Mouse (Mus musculus): Measurements from ENCODE around the gene Prr13.

Prr13 gene

DNA sequence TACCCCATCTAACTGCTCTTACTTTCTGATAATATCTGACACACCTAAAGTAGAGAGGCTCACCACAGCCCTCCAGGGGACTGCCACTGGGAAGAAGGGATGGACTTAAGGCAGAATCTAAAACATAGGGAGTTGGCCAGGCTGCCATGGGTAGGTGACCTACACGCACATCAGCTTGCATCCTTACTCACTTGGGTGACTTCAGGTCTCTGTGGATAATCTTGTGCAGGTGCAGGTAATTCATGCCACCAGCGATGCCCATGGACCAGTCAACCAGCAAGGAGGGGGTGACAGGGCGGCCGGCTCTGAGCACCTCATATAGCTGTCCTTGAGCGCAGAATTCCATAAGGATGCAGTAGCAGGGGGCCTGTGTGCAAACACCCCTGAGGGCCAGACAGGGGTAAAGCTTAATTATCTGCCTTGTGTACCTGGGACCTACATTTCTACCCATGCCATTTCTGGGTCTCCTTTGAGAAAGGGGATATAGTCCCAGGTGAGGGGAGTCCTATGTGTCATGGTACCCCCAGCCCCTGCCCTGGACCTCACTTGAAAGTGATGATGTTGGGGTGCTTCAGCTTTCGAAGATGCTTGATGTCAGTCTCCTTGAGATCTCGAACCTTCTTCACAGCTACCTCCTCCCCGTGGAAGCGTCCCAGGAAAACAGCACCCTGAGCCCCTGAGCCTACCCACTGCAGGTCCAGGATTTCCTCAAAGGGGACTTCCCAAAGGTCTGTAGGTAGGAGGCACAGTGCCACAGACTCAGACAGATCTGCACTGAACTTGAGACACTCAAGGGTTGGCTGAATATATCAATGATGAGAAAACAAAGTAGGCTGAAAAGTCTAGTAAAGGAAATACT, 45.3 kb downstream of the Prr13 start:
- DNase-seq (ENCODE audit: inconsistent ontology term): no peak

DNA sequence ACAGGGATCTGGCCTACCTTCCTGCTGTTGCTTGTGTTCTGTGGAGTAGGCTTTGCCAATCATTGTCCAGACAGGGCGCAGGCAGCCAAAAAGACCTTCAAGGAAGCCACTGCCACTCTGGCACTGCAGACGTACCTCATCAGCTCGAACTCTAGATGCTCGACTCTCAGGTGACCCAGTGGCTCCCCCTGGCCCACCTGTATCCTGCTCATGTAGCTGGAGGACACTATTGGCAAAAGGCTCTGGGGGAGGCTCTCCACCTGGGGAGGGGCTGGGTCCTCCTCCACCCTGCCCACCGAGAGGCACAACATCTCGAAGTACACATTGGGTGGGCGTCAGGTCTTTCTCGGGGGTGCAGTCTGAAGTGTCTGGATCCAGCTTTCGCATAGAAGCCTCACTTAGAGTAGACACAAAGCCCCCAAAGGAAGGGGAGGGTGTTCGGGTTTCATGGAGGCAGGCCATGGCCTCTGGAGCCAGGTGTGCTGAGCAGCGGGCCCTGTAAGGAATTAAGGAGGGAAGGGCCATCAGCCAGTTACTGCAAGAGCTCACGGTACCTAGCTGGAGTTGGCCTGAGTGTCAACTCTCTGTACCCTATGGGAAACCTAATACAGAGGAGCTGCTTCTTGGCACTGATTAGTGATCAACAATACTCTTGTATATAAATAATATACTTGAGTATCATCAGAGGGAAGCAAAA, 46.4 kb downstream of the Prr13 start:
- DNase-seq (ENCODE audit: inconsistent ontology term): no peak

DNA sequence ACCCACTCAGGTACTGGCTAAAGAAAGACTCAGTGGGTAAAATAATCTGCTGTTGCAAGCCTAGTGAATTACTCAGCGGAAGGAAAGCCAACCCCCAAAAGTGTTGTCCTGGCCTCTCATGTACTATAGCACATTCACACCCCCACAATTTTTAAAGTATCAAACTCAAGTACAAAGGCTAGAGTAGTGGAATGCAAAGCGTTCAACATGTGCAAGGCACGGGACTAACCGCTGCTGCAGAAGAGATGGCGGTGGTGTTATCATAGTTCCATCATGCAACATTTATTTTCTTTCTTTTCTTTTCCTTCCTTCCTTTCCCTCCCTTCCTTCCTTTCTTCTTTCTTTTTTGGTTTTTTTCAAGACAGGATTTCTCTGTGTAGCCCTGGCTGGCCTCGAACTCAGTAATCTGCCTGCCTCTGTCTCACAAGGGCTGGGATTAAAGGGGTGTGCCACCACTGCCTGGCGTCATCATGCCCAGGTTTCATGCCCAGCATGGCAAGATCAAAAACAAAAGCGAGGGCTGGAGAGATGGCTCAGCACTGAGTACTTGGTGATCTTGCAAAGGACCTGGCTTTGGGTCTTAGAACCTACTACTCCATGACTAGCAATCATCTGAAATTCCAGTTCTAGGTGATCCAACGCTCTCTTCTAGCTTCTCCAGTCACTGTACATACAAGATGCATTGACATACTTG, 47.1 kb downstream of the Prr13 start:
- no peak for DNase-seq (ENCODE audit: inconsistent ontology term)

DNA sequence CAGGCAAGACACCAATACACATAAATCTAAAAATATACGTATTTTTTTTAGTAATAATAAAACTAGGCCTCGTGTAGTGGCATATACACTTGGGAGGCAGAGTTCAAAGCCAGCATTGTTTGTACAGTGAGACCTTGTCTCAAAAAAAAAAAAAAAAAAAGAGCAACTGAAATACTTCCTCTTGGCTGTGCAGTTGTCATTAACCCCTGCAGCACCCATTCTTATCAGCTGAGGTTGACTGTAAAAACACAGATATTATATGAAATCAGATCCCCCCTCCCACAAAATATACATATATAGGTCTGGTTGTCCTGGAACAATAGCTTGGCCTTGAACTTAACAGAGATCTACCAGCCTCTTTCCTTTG, 47.6 kb downstream of the Prr13 start:
- no peak for DNase-seq (ENCODE audit: inconsistent ontology term)

DNA sequence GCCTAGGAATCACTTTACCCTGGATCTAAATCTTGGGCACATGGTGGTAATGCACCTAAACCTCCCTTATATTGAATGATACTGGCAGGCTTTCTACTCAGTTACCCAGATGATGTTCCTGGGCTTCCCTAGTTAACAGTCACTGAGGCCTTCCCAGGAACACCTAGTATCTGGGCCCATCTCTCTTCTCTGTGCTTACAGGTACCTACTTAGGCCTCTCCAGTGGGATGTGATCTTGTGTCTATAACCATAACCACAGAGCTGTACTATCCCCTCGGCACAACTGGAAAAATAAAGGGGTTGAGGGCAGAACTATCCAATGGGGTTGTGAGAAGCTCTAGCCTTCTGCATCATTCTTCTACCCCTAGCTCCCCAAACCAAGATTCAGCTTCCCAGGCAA, 48.0 kb downstream of the Prr13 start:
- DNase-seq (ENCODE audit: inconsistent ontology term): no peak

DNA sequence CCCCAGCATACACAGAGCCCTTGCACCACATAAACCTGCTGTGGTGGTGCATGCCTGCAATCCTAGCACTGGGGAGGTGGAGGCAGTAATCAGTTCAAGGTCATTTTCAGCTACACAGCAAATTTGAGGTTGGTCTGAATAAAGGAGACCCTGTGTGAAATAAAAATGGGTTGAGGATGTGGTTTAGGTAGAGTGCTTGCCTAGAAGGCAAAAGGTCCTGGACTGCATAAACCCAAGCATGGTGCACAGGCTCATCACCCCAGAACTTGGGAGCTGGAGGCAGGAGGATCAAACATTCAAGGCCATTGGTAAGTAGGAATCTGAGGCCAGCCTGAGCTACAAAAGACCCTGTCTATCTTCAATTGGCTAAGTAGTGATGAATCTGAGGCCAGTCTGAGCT, 48.7 kb downstream of the Prr13 start:
- DNase-seq (ENCODE audit: inconsistent ontology term): no peak

DNA sequence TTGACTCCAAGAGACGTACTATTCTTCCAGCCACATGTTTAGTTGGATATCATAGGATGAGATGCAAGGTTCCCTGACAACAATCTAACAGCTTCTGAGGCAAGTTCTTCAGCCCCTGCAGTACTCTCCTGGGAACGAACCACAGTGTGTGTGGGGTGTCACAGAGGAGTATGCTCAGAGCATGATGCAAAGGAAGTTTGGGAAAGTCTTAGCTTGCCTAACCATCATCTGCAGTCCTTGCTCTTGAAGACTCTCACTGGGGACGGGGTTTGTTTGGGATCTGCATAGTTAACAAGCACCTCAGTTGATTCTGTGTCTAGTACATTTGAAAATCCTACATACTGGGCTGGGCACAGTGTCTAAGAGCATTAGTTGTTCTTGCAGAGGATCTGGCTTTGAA, 49.5 kb downstream of the Prr13 start:
- no peak for DNase-seq (ENCODE audit: inconsistent ontology term)

DNA sequence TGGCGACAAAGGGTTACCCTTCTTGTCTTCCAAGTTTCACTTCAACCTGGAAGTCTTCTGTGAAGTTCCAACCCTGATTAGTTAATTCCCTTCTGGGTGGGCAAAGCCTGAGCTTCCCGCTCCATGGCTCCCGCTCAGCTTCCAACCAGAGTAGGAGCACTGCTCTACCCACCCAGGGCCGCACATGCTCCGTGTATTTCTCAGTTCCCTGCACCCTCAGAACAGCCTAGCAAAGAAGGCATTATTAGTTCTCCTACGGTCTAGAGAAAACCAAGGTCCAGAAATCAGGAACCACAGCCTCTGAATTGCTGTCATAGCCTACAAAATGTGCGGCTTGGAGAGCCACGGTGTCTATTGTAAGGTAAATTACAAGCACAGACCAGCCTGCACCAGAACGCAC, 51.3 kb downstream of the Prr13 start:
- DNase-seq (ENCODE audit: inconsistent ontology term): no peak

DNA sequence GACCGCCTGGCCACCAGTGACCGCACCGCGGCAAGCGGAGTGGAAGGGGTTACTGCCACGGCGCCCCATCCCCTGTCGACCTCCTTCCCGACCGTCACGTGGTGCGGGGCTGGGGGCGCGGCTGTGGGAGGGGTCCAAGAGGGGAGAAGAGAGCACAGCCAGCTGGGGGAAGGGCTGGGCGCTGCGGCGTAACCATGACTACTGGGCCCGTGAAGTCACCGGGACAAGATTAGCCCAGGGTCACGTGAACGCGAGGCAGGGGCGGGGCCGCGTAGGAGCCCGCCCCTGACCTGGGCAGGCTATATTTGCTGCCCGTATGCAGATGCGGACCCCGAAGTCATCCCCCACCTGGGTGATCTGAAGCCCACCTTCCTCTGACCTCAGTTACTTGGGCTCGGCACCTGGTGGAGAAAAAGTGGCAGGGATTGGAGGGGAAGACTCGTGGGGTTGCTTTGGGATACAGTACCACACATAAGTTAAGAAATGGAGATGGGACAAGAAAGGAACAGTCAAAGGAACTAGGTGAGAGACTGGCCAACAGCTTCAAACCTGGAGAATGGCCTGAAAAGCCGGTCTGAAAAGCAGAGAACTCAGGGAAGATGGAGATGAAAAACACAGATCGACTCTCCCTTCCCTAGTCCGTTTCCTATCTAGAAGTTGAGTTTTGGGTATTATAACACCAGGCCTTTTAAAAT, 51.9 kb downstream of the Prr13 start:
- peak; percentile 94 for DNase-seq (ENCODE audit: inconsistent ontology term)

DNA sequence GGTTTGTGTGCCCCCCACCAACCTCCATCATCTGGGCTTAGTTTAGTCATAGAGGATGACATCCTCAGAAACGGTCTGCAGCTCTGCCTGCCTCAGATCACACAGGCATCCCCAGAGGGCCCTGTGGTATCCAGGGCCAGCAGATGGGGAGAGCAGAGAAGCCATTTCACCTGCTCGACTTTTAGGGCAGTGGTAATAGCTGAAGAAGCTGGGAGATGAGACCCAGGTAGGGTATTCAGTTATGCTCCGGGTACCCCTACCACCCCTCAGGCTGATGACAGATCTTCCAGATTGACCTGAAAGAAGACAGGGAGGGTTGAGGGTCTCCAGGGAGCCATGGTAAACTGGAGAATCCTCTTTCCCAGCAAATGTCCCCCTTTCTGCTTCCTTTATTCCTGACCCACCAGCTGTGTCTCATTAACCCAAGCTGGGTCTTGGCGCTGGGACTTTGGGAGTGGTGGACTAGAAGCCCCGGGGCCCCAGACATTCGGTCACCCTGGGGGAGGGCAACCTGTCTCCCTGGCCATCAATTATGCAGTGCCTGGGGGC, 52.5 kb downstream of the Prr13 start:
- no peak for DNase-seq (ENCODE audit: inconsistent ontology term)

DNA sequence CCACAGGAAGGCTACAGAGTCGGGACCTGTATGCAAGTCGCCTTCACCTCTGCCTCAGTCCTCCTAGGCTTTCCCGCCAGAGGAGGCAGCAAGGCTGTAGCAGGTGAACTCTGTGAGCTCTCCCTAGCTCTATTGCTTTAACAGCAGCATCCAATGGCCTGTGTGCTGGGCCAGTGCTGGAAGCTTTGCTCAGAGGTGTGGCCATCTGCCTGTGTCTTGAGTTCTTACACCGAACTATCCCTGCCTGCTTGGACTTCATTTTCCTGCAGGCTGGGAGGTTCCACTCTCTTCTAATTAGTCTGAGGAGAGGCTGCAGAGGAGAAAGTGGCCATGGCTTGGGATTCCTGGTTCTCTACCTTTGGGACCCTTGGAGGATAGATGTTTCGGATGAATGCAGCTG, 53.2 kb downstream of the Prr13 start:
- no peak for DNase-seq (ENCODE audit: inconsistent ontology term)

Measured in Muller cell, postnatal 12 days (primary cell).